Mouse (Mus musculus) lung, postnatal 0 days (tissue): ENCODE measurements around the gene Lyl1.

ENCODE experiments used
- CTCF ChIP-seq: IDR thresholded peaks from 2 replicates; pipeline ENCODE4 v1.5.1; 2016; ENCODE audit warnings: antibody characterized with exemption, mild to moderate bottlenecking
- EP300 ChIP-seq: IDR thresholded peaks from 2 replicates; pipeline ENCODE4 v1.6.1; 2016; ENCODE audit warnings: antibody characterized with exemption, mild to moderate bottlenecking, control low read depth

- TF ChIP-seq CTCF: no peak; the same call in 1 of the 2 replicates
- peak; percentile 86 for TF ChIP-seq EP300
Observed at GRCm38 (mm10) chr8:84661458-84661871, 39.8 kb upstream of the Lyl1 start.
